8 mouse cellular contexts compared by ENCODE assay signal in the genomic region with DNA sequence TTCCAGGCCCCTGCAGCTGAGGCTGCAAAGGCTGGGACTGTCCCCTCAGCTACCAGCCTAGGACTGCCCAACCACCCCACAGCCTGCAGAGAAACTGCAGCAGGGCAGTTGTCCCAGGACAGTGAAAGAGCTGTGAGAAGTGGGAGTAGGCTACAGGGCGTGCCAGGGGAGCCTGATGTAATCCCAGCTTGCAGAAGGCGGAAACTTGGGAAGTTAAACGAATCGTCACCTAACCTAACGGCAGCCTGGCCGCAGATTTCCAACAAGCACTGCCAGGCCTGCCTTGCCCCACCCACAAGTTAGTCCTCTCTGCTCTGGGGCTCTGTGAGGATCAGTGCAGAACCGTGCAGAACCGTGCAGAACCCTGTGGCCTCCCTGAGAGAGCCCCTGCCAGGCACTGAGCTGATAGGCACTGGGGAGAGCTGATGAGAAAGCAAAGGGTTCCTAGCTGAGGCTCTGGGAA. TPM values are rescaled to one million over a fixed set of nuclear protein-coding genes. Genes with fewer than 3 reads are reported as not detected.
DNase-seq lines count a peak whose midpoint lies in the region; ATAC-seq and TF ChIP-seq lines count a peak whose summit lies in the region.

No protein-coding gene starts in this region.

- H3K27me3 ChIP-seq in kidney, postnatal 0 days (ENCODE audit: insufficient read depth, low read length): no peaks in the 10 kb centered on the region

- H3K4me2 ChIP-seq in kidney, postnatal 0 days (ENCODE audit: low read length): no peak overlapping the region

- H3K9ac ChIP-seq in kidney, postnatal 0 days (ENCODE audit: low read depth, low read length): peak overlapping the region; percentile 24; the same call in 1 of the 2 replicates

- no peak overlapping the region for H3K4me3 ChIP-seq in kidney, postnatal 0 days (replicated peaks; ENCODE audit: low read depth, low read length)

- ATAC-seq in kidney, postnatal 0 days (replicated peaks; ENCODE audit: low FRiP score, low read depth): peak; percentile 45; the same call in 1 of the 2 replicates

- DNase-seq in kidney, adult 18-20 months: peak; percentile 36
- no peak for DNase-seq in kidney, adult 9 months
- peak; percentile 95 for DNase-seq in adipocyte (ENCODE audit: low spot score)
- peak; percentile 98 for DNase-seq in heart, adult 11 months
- DNase-seq in kidney, postnatal 0 days (ENCODE audit: low spot score): peak; percentile 76
- DNase-seq in lung, postnatal 25 days (ENCODE audit: low spot score): peak; percentile 79
- no peak for DNase-seq in cerebellum, adult 9-11 months
- no peak for DNase-seq in spleen, postnatal 10 days (ENCODE audit: low spot score in 2 of 2)

- H3K4me1 ChIP-seq in kidney, postnatal 0 days (replicated peaks; ENCODE audit: insufficient read depth, low read length): peaks cover 38% of the 10 kb centered on the region

- peak overlapping the region; percentile 65 for H3K27ac ChIP-seq in kidney, postnatal 0 days

- 22% methylated on average over 8 of the region's 8 CpGs for WGBS in kidney, postnatal 0 days

- H3K36me3 ChIP-seq in kidney, postnatal 0 days (ENCODE audit: insufficient read depth, low read length): no peaks in the 10 kb centered on the region

- no peaks in the 10 kb centered on the region for H3K9me3 ChIP-seq in kidney, postnatal 0 days (replicated peaks; ENCODE audit: low read length)

- no peak for TF ChIP-seq CTCF in kidney, postnatal 0 days (IDR thresholded peaks at IDR 0.05; ENCODE audit: low read depth)

RNA-seq across cellular contexts. Expression of a gene that starts 7.6 kb away (rescaled TPM):
- polyA plus RNA-seq in kidney, postnatal 0 days (2015; fragmentation: Nextera tagmentation; extraction: Ambion mirVana): 2.0 and 2.2 TPM in 2 replicates

RNA-seq across cellular contexts. Expression of a gene that starts 56.5 kb away (rescaled TPM):
- 1.2 and 1.5 TPM in 2 replicates for polyA plus RNA-seq in kidney, postnatal 0 days (2015; fragmentation: Nextera tagmentation; extraction: Ambion mirVana)

Comparison
In these comparisons a context has a peak if more than half of its experiments do, and no peak if none do; other contexts are left out.
1. DNase-seq: peak in kidney, adult 18-20 months (single experiment), adipocyte (single experiment), heart, adult 11 months (single experiment), kidney, postnatal 0 days (single experiment) and lung, postnatal 25 days (single experiment); none in kidney, adult 9 months (single experiment), cerebellum, adult 9-11 months (single experiment) and spleen, postnatal 10 days (0 of 2).